Mouse (Mus musculus) cerebellum, adult 2 months (tissue): ENCODE data around the gene Kctd7.

Experiments used
- CTCF ChIP-seq: fragments of 200-500 bp; IDR thresholded peaks from 2 replicates; pipeline ENCODE4 v1.5.1; 2011; ENCODE audit warnings: low read depth, mild to moderate bottlenecking, control low read depth, low read length, moderate library complexity, borderline replicate concordance; ENCODE audit not compliant: insufficient read depth
- POLR2A ChIP-seq: fragments of 200-500 bp; IDR thresholded peaks from 2 replicates; pipeline ENCODE4 v1.6.1; 2011; ENCODE audit warnings: low read length, control low read depth, borderline replicate concordance; ENCODE audit not compliant: insufficient read depth

DNA sequence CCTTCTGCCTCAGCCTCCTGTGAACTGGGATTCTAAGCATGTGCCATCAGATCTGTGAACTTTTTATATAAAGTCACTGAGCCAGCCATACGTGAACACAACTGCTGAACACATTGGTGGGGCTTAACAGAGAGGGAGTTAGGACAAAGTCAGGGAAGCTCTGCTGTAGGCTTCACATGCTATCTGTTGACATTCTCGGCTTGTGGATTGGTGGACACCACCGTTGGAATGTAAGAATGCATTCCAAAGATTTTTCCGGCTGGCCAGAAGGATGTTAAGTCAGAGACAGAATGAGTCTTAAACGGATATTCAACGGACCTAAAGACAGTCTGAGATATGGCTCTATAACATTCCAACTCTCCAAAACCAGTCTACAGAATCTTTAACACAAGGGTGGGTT lies 24.4 kb downstream of the Kctd7 start:
- TF ChIP-seq CTCF: no peak
- no peak for TF ChIP-seq POLR2A
